Mouse (Mus musculus): ENCODE data around the gene Mrgprh.

DNA sequence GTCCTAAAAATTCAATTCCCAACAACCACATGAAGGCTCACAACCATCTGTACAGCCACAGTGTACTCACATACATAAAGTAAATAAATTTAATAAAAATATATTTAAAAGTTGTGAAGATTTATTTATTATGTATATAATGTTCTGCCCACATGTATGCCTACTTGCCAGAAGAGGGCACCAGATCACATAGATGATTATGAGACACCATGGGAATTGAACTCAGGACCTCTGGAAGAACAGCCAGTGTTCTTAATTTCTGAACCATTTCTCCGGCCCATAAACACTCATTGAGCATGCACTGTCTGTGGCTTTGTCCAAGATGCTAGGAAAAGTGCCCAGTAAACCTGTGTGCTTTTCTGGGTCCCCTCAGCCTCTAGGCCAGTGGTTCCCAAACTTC is 5.4 kb downstream of the Mrgprh start:
- no peak for TF ChIP-seq CTCF (IDR thresholded peaks at IDR 0.05; ENCODE audit: extremely low read depth, insufficient read depth, low read length)
- TF ChIP-seq POLR2A (IDR thresholded peaks at IDR 0.05; ENCODE audit: extremely low read depth, insufficient read depth, low read length) = no peak
